Mouse (Mus musculus): Measurements from ENCODE around the gene Eml4. TPM values are rescaled to one million over a fixed set of nuclear protein-coding genes. Genes with fewer than 3 reads are reported as not detected.
A peak's percentile ranks its signal among the peaks of the same experiment; 100 is the strongest.

The Eml4 gene
- polyA plus RNA-seq, 1 experiment from 2014 or later = 13.5 TPM

DNA sequence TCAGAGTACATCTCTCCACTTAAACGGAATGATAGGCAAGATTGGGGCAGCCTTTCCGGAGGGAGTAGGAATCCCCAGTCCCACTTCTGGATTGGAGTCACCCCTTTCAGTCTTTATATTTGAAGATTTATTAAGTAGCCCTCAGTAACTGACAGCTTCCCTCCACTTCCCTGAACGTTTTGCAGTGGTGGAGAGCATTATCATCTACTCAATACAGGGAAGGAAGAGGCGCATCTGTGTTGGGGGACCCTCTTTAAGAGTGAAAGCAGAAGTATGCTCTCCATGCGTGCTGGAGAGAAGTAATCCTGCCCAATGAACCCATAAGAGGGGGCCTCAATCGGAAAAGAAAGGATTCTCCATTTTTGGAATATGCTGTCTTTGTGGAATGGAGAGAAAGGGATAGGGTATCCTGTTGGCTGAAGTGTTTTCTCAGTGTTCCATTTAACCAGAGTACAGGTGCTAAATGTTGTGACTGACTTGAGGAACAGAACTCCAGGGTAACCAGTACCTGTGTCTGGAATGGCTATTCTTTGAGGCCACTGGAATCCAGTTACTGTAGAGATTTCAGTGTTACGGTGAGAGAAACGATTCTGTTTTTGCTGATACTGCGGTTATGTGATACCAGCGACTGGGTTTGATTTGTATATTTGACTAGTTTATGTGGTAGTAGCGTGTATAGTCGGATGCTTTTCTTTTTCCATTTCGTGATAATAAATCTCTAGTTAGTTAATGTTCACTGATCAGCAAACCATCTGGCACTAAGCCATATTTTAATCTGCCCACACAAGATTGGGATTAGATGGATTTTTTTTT is 1.1 kb downstream of the Eml4 start:
- H3K27me3 ChIP-seq (replicated peaks) = peaks cover 11% of the 10 kb centered on the region
- H3K4me3 ChIP-seq = peak overlapping the region; percentile 89
- peak overlapping the region; percentile 78; the same call in 1 of the 2 replicates for H3K27ac ChIP-seq
- ATAC-seq = no peak
- H3K36me3 ChIP-seq = no peaks in the 10 kb centered on the region
- peak overlapping the region; percentile 91 for H3K9ac ChIP-seq
- peak overlapping the region; percentile 98 for H3K4me2 ChIP-seq
- H3K9me3 ChIP-seq (replicated peaks) = no peaks in the 10 kb centered on the region
- peaks cover 47% of the 10 kb centered on the region for H3K4me1 ChIP-seq
- 6% methylated on average over 13 of the region's 13 CpGs for WGBS (ENCODE audit: insufficient replicate concordance)

DNA sequence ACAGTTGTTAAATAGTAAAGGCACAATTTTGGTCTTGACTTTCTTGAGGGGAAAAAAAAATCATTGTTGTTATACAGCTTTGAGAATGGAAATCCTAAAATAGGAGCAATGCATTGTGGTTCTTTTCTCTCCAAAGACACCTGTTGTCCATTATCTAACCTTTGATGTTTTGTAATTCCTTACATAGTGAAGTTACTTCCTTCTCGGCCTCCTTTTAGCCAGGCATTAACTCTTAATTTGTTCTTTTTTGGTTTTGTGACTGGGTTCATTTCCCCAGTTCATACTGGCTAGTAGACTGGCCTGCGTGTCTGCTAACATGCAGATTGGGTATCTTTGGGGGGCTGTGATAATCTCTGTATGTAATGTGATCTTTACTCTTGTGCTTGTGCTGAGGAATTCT is 1.7 kb downstream of the Eml4 start:
- 7% methylated on average over 2 of the region's 2 CpGs for WGBS (ENCODE audit: insufficient replicate concordance)
- H3K4me3 ChIP-seq = peak overlapping the region; percentile 89
- H3K27ac ChIP-seq = no peak overlapping the region
- no peak overlapping the region; the same call in 1 of the 2 replicates for H3K9ac ChIP-seq
- no peaks in the 10 kb centered on the region for H3K36me3 ChIP-seq
- ATAC-seq = no peak
- peak overlapping the region; percentile 98 for H3K4me2 ChIP-seq
- peaks cover 47% of the 10 kb centered on the region for H3K4me1 ChIP-seq
- H3K9me3 ChIP-seq (replicated peaks) = no peaks in the 10 kb centered on the region
- peaks cover 11% of the 10 kb centered on the region for H3K27me3 ChIP-seq (replicated peaks)

DNA sequence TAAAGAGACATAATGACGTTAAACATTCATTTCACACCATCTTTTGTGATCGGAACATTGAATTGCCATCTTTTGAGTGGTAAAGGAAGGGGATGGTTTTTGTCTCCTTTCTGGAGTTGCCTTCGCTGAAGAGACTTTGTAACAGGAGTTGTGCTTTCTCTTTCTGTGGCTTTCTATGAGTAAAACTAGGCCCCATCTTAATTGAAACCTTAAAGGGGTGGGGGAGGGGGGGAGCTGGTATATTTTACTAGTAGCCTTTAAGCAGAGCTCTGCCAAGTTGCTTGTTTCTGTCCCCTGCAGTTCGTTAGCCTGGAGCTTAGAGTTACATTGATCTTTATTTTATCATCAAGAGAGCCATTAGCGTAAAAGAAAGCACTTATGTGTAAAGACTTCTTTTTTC is 2.3 kb downstream of the Eml4 start:
- Histone ChIP-seq H3K9me3 (replicated peaks) (no peaks in the 10 kb centered on the region), H3K4me2 (peak overlapping the region; percentile 98), H3K9ac (peak overlapping the region; percentile 27; the same call in 1 of the 2 replicates), H3K27ac (0 out of 2 replicates have a peak overlapping the region, but pooled peaks have one; percentile 25), H3K4me1 (peaks cover 49% of the 10 kb centered on the region), H3K27me3 (replicated peaks) (peaks cover 11% of the 10 kb centered on the region), H3K36me3 (no peaks in the 10 kb centered on the region), H3K4me3 (peak overlapping the region; percentile 89)
- 19% methylated on average over 5 of the region's 5 CpGs for WGBS (ENCODE audit: insufficient replicate concordance)
- no peak for ATAC-seq

DNA sequence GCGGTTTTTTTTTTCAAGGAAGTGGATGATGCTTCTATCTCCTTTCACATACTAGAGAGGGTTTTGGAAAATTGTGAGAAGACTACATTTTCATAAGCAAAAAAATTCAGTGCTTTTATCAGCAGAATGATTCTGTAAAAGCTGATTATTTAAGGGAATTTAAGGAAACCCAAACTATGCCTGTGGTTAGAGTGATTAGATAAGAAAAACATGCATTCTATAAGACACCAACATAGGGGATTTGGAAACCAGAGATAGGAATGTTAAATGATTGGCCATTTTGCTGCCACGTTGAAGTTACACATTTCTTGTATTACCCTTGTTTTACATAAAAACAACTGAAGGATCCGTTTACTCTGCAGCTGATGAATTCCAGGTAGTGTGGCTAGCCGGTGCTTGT is 2.7 kb downstream of the Eml4 start:
- Histone ChIP-seq H3K36me3 (no peaks in the 10 kb centered on the region), H3K9ac (no peak overlapping the region), H3K4me2 (peak overlapping the region; percentile 98), H3K4me3 (0 out of 2 replicates have a peak overlapping the region, but pooled peaks have one; percentile 89), H3K27ac (no peak overlapping the region), H3K4me1 (peaks cover 48% of the 10 kb centered on the region), H3K27me3 (replicated peaks) (peaks cover 11% of the 10 kb centered on the region), H3K9me3 (replicated peaks) (no peaks in the 10 kb centered on the region)
- ATAC-seq = no peak
- WGBS (ENCODE audit: insufficient replicate concordance) = 18% methylated on average over 4 of the region's 4 CpGs

DNA sequence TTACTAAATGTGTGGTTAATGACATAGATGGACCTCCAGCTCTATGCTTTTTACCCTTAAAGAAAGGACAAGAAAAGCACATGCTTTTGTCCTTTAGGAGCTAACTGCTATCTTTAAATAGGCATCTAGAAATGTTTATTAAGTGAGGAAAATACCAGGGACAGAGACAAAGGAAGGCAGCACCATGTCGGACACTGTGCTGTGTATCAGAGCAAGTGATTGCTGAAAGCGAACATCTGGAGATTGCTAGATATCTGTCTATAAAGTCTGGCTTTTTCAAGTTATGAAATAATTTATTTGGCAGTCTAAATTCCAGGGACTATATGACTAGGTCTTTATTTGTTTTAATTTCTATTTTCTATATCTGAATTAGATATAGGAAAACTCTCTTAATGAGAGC is 4.8 kb downstream of the Eml4 start:
- Histone ChIP-seq H3K27me3 (replicated peaks) (peaks cover 11% of the 10 kb centered on the region), H3K4me2 (no peak overlapping the region), H3K27ac (no peak overlapping the region), H3K4me3 (no peak overlapping the region), H3K4me1 (peaks cover 51% of the 10 kb centered on the region), H3K36me3 (no peaks in the 10 kb centered on the region), H3K9me3 (replicated peaks) (no peaks in the 10 kb centered on the region), H3K9ac (no peak overlapping the region)
- WGBS (ENCODE audit: insufficient replicate concordance) = 60% methylated on average over 2 of the region's 2 CpGs
- ATAC-seq = no peak

DNA sequence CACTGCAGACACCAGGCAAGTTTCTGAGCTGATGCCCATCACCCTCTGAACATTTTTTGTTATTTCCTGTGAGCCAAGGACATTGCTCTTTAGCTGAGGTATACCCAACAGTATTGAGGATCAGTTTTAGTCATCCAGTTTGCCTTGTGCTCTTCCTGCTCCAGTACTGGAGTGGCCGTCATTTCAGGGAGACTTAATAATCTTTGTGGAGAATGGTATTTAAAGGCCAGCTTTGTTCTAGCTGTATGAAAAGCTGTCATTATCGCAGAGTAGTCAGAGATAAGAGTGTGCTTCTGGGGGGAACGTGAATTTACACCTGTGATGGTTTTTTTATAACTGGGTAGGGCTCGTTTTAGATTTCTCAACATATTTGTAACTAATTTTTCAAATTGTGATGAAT is 9.2 kb downstream of the Eml4 start:
- no peaks in the 10 kb centered on the region for H3K9me3 ChIP-seq (replicated peaks)
- H3K27ac ChIP-seq = no peak overlapping the region
- peaks cover 35% of the 10 kb centered on the region for H3K4me1 ChIP-seq
- H3K27me3 ChIP-seq (replicated peaks) = no peaks in the 10 kb centered on the region
- no peak overlapping the region for H3K4me3 ChIP-seq
- H3K9ac ChIP-seq = no peak overlapping the region
- 48% methylated on average over 4 of the region's 4 CpGs for WGBS (ENCODE audit: insufficient replicate concordance)
- H3K4me2 ChIP-seq = no peak overlapping the region
- no peak for ATAC-seq
- H3K36me3 ChIP-seq = no peaks in the 10 kb centered on the region

DNA sequence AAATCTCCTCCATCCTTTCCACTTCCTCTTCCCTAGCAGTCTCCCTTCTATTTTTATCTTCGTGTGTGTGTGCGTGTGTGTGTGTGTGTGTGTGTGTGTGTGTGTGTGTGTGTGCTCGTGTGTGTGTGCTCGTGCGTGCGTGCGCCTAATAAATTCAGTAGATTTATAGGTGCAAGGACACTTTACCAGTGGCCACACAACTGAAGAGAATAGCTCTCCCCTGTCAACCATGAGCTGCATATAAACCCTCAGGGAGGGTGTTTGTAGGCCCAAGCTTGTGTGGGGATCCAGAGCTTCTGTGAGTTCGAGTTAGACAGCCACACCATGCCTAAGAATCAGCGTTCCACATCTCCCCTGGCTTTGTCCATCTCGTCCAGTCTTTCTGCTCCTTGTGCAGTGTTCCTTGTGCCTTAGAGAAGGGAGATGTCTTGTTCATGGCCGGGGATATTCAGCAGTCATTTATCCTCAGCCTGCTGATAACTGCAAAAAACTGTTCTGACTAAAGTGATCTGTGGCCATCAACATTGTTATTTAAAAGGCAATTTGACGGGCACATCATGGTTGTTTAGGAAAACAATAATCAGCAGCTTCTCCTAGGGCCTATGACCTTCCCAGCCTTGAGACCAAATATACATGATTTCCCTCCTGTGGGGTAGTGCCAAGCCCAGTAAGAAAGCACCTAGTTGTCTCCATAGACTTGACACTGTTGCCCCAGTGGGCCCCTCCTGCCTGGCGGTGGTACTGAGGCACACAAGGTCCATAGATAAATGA is 10.2 kb downstream of the Eml4 start:
- WGBS (ENCODE audit: insufficient replicate concordance) = 61% methylated on average over 13 of the region's 13 CpGs
- ATAC-seq = no peak
- peaks cover 45% of the 10 kb centered on the region for H3K4me1 ChIP-seq

DNA sequence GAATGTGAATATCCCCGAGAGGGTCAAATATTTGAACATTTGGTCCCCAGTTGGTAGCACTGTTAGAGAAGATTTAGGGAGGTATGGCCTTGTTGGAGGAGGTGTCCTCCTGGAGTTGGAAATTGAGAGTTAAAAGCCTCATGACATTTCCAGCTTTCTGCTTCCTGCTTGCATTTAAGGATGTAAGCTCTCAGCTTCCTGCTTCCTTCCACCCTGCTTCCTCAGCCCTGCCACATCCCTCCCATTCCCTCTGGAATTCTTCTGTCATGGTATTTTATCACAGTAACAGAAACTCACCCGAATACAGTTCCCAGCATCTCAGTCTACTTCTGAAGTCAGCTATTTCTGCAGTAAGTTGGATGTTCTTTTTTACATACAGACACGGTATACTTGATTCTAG is 12.3 kb downstream of the Eml4 start:
- 51% methylated on average over 3 of the region's 3 CpGs for WGBS (ENCODE audit: insufficient replicate concordance)
- no peak overlapping the region for H3K27ac ChIP-seq
- H3K4me2 ChIP-seq = no peak overlapping the region
- no peak overlapping the region for H3K9ac ChIP-seq
- H3K4me3 ChIP-seq = no peak overlapping the region
- no peaks in the 10 kb centered on the region for H3K27me3 ChIP-seq (replicated peaks)
- no peaks in the 10 kb centered on the region for H3K9me3 ChIP-seq (replicated peaks)
- no peak for ATAC-seq
- H3K4me1 ChIP-seq = peaks cover 60% of the 10 kb centered on the region
- no peaks in the 10 kb centered on the region for H3K36me3 ChIP-seq

More for the DNA sequence above, 10.2 kb downstream of the Eml4 start:
- Histone ChIP-seq H3K27me3 (replicated peaks) (no peaks in the 10 kb centered on the region), H3K36me3 (no peaks in the 10 kb centered on the region), H3K9me3 (replicated peaks) (no peaks in the 10 kb centered on the region), H3K4me3 (no peak overlapping the region), H3K9ac (no peak overlapping the region), H3K27ac (no peak overlapping the region), H3K4me2 (no peak overlapping the region)

DNA sequence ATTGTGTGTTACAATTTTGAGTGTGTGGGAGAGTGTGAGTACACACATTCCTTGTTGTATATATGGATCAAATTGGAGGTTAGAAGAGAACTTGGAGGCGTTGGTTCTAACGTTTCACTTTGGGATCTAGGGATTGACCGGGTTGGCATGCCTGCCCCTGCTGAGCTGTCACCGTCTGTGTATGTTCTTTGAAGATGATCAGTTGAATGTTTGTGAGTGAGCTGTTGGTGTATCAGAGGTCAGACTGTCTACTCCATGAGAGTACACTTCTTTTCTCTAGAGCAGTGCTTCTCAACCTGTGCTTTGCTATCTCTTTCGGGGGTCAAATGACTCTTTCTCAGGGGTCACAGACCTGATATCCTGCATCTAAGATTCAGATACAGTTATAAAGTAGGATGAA is 13.6 kb downstream of the Eml4 start:
- no peaks in the 10 kb centered on the region for H3K36me3 ChIP-seq
- H3K27ac ChIP-seq = no peak overlapping the region
- WGBS (ENCODE audit: insufficient replicate concordance) = 74% methylated on average over 5 of the region's 5 CpGs
- H3K4me1 ChIP-seq = peaks cover 63% of the 10 kb centered on the region
- H3K9me3 ChIP-seq (replicated peaks) = no peaks in the 10 kb centered on the region
- no peak overlapping the region for H3K4me2 ChIP-seq
- no peak overlapping the region for H3K9ac ChIP-seq
- H3K27me3 ChIP-seq (replicated peaks) = no peaks in the 10 kb centered on the region
- H3K4me3 ChIP-seq = no peak overlapping the region
- no peak for ATAC-seq

DNA sequence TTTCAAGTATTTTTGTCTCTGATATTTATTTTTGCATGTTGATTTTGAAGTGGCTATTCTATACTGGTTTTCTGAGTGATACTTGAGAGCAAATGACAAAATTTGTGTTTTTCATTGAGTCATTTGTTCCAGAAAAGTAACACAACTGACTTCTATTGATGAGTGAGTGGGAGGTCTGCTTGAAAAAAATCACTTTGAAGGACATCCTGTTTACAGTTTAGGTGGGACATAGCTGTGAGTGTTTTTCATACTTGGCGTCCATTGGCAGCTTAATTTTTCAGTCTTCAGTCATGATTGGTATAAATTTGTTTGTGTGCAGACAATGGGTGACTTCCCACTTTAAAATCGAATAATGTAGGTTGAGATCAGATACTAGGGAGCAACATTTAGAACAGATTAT is 14.4 kb downstream of the Eml4 start:
- Histone ChIP-seq H3K27ac (no peak overlapping the region), H3K9me3 (replicated peaks) (no peaks in the 10 kb centered on the region), H3K27me3 (replicated peaks) (no peaks in the 10 kb centered on the region), H3K4me3 (no peak overlapping the region), H3K36me3 (no peaks in the 10 kb centered on the region), H3K9ac (no peak overlapping the region), H3K4me1 (peaks cover 56% of the 10 kb centered on the region), H3K4me2 (no peak overlapping the region)
- no peak for ATAC-seq
- WGBS (ENCODE audit: insufficient replicate concordance) = 54% methylated on average over 2 of the region's 2 CpGs

DNA sequence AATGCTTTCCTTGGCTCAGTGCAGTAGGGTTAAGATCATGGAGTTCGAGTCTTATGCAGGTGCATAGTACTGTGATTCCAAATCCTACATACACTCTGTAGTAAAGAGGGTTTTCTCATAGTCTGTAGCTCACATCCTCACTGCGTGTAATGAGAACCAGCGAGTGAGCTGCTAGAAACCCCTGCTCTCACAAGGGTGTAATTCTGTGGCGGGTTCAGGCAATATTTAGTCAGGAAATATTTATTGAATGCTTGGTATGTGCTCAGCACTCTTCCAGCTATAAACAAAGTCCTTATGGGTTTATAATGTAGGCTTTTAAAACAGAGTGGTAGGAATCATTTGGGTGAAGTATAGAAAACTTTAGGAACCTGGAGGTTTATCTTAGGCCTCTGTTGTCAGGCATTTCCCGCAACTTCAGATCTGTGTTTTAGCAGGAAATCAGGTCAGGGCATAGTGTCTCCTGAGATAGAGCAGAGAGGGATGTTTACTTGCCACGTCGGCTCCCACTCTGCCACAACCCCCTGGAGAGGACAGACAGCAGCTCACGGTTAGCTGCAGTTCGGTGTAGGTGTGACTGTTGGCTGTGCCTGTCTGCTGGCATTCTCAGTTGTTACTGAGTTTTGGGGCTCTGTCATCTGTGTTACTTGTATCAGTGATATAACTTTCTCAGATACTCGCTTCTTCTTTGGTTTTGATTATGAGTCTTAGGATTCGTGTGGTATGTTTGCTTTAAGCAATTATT is 15.1 kb downstream of the Eml4 start:
- no peaks in the 10 kb centered on the region for H3K36me3 ChIP-seq
- H3K27me3 ChIP-seq (replicated peaks) = no peaks in the 10 kb centered on the region
- no peak overlapping the region for H3K4me2 ChIP-seq
- ATAC-seq = no peak
- no peak overlapping the region for H3K4me3 ChIP-seq
- WGBS (ENCODE audit: insufficient replicate concordance) = 35% methylated on average over 11 of the region's 11 CpGs
- peaks cover 50% of the 10 kb centered on the region for H3K4me1 ChIP-seq
- H3K9ac ChIP-seq = no peak overlapping the region
- 0 out of 2 replicates have a peak overlapping the region, but pooled peaks have one; percentile 17 for H3K27ac ChIP-seq
- no peaks in the 10 kb centered on the region for H3K9me3 ChIP-seq (replicated peaks)

DNA sequence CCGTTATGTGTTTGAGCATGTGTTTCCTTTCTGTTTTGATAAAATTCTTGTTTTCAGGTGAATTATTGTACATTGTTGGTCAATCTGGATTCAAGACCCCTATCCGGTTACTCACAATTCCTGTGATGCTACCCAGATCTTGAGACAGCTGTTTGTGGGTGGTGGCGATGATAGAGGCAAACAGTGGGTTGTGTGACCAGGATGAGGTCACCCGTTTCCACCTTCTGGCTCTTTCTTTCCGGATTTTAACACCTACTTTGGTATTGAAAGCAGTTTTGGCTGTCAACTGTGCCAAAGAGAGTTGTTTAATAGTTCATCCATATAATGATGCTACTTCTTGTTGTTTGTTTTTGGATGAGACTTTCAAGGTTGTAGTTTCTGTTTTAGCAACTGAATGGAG is 16.7 kb downstream of the Eml4 start:
- no peak overlapping the region for H3K4me2 ChIP-seq
- H3K9ac ChIP-seq = no peak overlapping the region
- no peak for ATAC-seq
- H3K27me3 ChIP-seq (replicated peaks) = no peaks in the 10 kb centered on the region
- 60% methylated on average over 5 of the region's 5 CpGs for WGBS (ENCODE audit: insufficient replicate concordance)
- no peak overlapping the region for H3K27ac ChIP-seq
- peaks cover 36% of the 10 kb centered on the region for H3K4me1 ChIP-seq
- no peak overlapping the region for H3K4me3 ChIP-seq
- H3K36me3 ChIP-seq = no peaks in the 10 kb centered on the region
- no peaks in the 10 kb centered on the region for H3K9me3 ChIP-seq (replicated peaks)
